Mouse (Mus musculus): ENCODE results near the gene C130060K24Rik. TPM values are rescaled to one million over a fixed set of nuclear protein-coding genes. Genes with fewer than 3 reads are reported as not detected.

Gene C130060K24Rik
- total and polyA plus RNA-seq, 3 experiments, result not detected

DNA sequence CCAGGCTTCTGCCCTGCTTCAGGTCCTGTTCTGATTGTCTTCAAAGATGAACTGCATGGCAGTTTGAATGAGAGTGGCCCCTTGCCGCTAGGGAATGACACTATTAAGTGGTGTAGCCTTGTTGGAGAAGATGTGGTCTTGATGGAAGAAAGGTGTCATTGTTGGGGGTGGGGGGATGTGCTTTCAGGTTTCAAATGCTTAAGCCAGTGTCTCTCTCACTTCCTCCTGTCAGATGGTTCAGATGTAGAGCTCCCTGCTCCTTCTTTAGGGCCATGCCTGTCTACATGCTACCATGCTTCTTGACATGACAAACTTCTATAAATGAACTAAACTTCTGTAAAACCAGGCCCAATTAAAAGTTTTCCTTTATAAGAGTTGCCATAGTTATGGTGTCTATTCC lies 46.7 kb upstream of the C130060K24Rik start (continued):
- 0 out of 2 replicates have a peak, but pooled peaks have one; percentile 17 for TF ChIP-seq HCFC1 (IDR thresholded peaks at IDR 0.05; ENCODE audit: low read depth, low read length)
- 0 out of 2 replicates have a peak, but pooled peaks have one; percentile 28 for TF ChIP-seq KAT2A (IDR thresholded peaks at IDR 0.05; ENCODE audit: insufficient replicate concordance, low read length)
- TF ChIP-seq SMC3 (IDR thresholded peaks at IDR 0.05; ENCODE audit: low read depth, low read length), result no peak
- TF ChIP-seq BHLHE40 (IDR thresholded peaks at IDR 0.05; ENCODE audit: low read depth, low read length), result no peak
- TF ChIP-seq GABPA (IDR thresholded peaks at IDR 0.05; ENCODE audit: insufficient replicate concordance, low read depth, low read length), result no peak
- no peak for TF ChIP-seq ELF1 (IDR thresholded peaks at IDR 0.05; ENCODE audit: low read depth, low read length)
- TF ChIP-seq POLR2AphosphoS2 (IDR thresholded peaks at IDR 0.05; ENCODE audit: low read depth, low read length), result no peak
- no peak for TF ChIP-seq ZC3H11A (IDR thresholded peaks at IDR 0.05; ENCODE audit: low read depth, low read length)
- no peak for TF ChIP-seq USF1 (IDR thresholded peaks at IDR 0.05; ENCODE audit: low read depth, low read length)
- peak; percentile 82; the same call in 1 of the 2 replicates for TF ChIP-seq EP300 (IDR thresholded peaks at IDR 0.05; ENCODE audit: low read length)
- TF ChIP-seq JUND (conservative IDR thresholded peaks at IDR 0.05; ENCODE audit: low read depth, low read length), result peak; percentile 71
- peak; percentile 75; the same call in 1 of the 2 replicates for TF ChIP-seq JUN (IDR thresholded peaks at IDR 0.05; ENCODE audit: insufficient read depth, low read depth, low read length)
- TF ChIP-seq ZNF384 (IDR thresholded peaks at IDR 0.05; ENCODE audit: low read depth, low read length), result no peak
- TF ChIP-seq MAX (IDR thresholded peaks at IDR 0.05; ENCODE audit: low read length), result peak; percentile 22; the same call in 1 of the 2 replicates

DNA sequence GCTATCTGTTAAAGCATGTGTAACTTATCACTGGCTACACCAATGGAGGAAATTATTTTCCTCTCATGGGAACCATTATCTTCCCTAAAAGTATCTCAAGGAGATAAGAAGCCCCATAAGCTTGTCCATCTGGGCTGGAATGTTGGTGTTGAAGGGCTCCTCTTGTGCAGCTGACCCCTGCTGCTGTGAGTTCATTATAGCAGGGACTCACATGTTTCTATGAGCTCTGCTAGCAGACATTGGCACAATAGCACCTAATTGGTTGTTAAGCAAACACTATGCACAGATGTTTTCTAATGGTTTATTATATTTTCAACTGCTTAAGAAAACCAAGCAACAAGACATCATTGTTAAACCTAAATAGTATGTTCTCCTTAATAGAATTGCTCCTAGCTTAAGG lies 41.5 kb upstream of the C130060K24Rik start:
- DNase-seq (ENCODE audit: extremely low read depth), result no peak
- H3K27me3 ChIP-seq (replicated peaks), result no peaks in the 10 kb centered on the region
- no peaks in the 10 kb centered on the region for H3K36me3 ChIP-seq (replicated peaks in 1 of 2; ENCODE audit: control insufficient read depth in 1 of 2, insufficient read depth in 1 of 2, low read length in 1 of 2)
- in situ Hi-C loops (cut with MboI; ENCODE audit: low pct_ligation_motif_present, low pct_unique_long_range_greater_than_20kb, low sequenced_read_pairs) (no loop called here), dilution Hi-C loops (cut with MboI; ENCODE audit: extremely low pct_ligation_motif_present, extremely low pct_unique_long_range_greater_than_20kb, low sequenced_read_pairs) (no loop called here)
- TF ChIP-seq KAT2A (IDR thresholded peaks at IDR 0.05; ENCODE audit: insufficient replicate concordance, low read length) (no peak), JUND (conservative IDR thresholded peaks at IDR 0.05; ENCODE audit: low read depth, low read length) (no peak), TBP (conservative IDR thresholded peaks at IDR 0.05; ENCODE audit: low read depth, low read length) (no peak), NRF1 (IDR thresholded peaks at IDR 0.05; ENCODE audit: low read depth, low read length) (no peak), EP300 (IDR thresholded peaks at IDR 0.05; ENCODE audit: low read length) (no peak), MAX (IDR thresholded peaks at IDR 0.05; ENCODE audit: low read length) (no peak), POLR2AphosphoS2 (IDR thresholded peaks at IDR 0.05; ENCODE audit: low read depth, low read length) (no peak), ZMIZ1 (IDR thresholded peaks at IDR 0.05; ENCODE audit: low read depth, low read length) (no peak), MEF2A (IDR thresholded peaks at IDR 0.05; ENCODE audit: borderline replicate concordance, low read depth, low read length) (no peak), JUN (IDR thresholded peaks at IDR 0.05; ENCODE audit: insufficient read depth, low read depth, low read length) (no peak), ZKSCAN1 (IDR thresholded peaks at IDR 0.05; ENCODE audit: borderline replicate concordance, low read depth, low read length) (no peak), HCFC1 (IDR thresholded peaks at IDR 0.05; ENCODE audit: low read depth, low read length) (no peak), ETS1 (conservative IDR thresholded peaks at IDR 0.05; ENCODE audit: low read depth, low read length) (no peak), MAFK (IDR thresholded peaks at IDR 0.05; ENCODE audit: insufficient replicate concordance, low read length) (no peak), TCF12 (IDR thresholded peaks at IDR 0.05; ENCODE audit: low read depth, low read length) (no peak), IRF4 (IDR thresholded peaks at IDR 0.05; ENCODE audit: low read depth, low read length) (no peak), MAZ (IDR thresholded peaks at IDR 0.05; ENCODE audit: low read depth, low read length) (no peak), RCOR1 (conservative IDR thresholded peaks at IDR 0.05; ENCODE audit: low read depth, low read length) (no peak)
- no peak overlapping the region for H3K4me3 ChIP-seq (replicated peaks in 1 of 3; ENCODE audit: low read depth in 2 of 3, low read length in 2 of 3, poor library complexity in 1 of 3)
- no peak overlapping the region for H3K4me2 ChIP-seq (ENCODE audit: insufficient read depth, low read depth, poor library complexity, severe bottlenecking)
- no peak overlapping the region for H3K9ac ChIP-seq (ENCODE audit: insufficient read depth, low read depth)
- no peaks in the 10 kb centered on the region for H3K79me2 ChIP-seq (replicated peaks; ENCODE audit: control insufficient read depth, extremely low read depth, insufficient read depth, poor library complexity, severe bottlenecking)
- no peaks in the 10 kb centered on the region for H3K9me3 ChIP-seq (replicated peaks; ENCODE audit: low read length)
- H3K27ac ChIP-seq (ENCODE audit: insufficient read depth, low read depth), result no peak overlapping the region
- peaks cover 15 to 19% of the 10 kb centered on the region in 2 experiments for H3K4me1 ChIP-seq (ENCODE audit: control insufficient read depth in 1 of 2, insufficient read depth in 2 of 2)
